Mouse (Mus musculus) CH12.LX (cell line): ENCODE measurements around the gene Cirbp.
A peak's percentile ranks its signal among the peaks of the same experiment; 100 is the strongest.

Experiments
- CTCF ChIP-seq, 2 experiments: IDR thresholded peaks in 1 of 2; conservative IDR thresholded peaks in 1 of 2; 2 replicates each; pipeline ENCODE4 v1.5.1; 2011 to 2012; ENCODE audit warnings: low read depth in 2 of 2, low read length in 2 of 2, improper control_type of control experiment in 1 of 2, inconsistent platforms in 1 of 2, mild to moderate bottlenecking in 1 of 2, moderate library complexity in 1 of 2
- EP300 ChIP-seq: IDR thresholded peaks from 2 replicates; pipeline ENCODE4 v1.6.1; 2011; ENCODE audit warnings: low read length, improper control_type of control experiment
- GABPA ChIP-seq: IDR thresholded peaks from 2 replicates; pipeline ENCODE4 v1.6.1; 2012; ENCODE audit warnings: low read depth, low read length, improper control_type of control experiment, inconsistent platforms; ENCODE audit not compliant: insufficient replicate concordance
- IRF4 ChIP-seq: IDR thresholded peaks from 2 replicates; pipeline ENCODE4 v1.6.1; 2014; ENCODE audit warnings: low read depth, mild to moderate bottlenecking, inconsistent platforms, low read length, improper control_type of control experiment
- JUND ChIP-seq: conservative IDR thresholded peaks from 2 replicates; pipeline ENCODE4 v1.6.1; 2011; ENCODE audit warnings: low read depth, low read length, improper control_type of control experiment
- MAFK ChIP-seq: IDR thresholded peaks from 2 replicates; pipeline ENCODE4 v1.6.1; 2011; ENCODE audit warnings: low read length, improper control_type of control experiment; ENCODE audit not compliant: insufficient replicate concordance
- MEF2A ChIP-seq: IDR thresholded peaks from 2 replicates; pipeline ENCODE4 v1.6.1; 2014; ENCODE audit warnings: low read depth, mild to moderate bottlenecking, inconsistent platforms, low read length, improper control_type of control experiment, borderline replicate concordance
- NRF1 ChIP-seq: IDR thresholded peaks from 2 replicates; pipeline ENCODE4 v1.6.1; 2014; ENCODE audit warnings: low read depth, mild to moderate bottlenecking, inconsistent platforms, low read length, improper control_type of control experiment, moderate library complexity
- SMC3 ChIP-seq: IDR thresholded peaks from 2 replicates; pipeline ENCODE4 v1.6.1; 2011; ENCODE audit warnings: low read depth, low read length, improper control_type of control experiment
- UBTF ChIP-seq: IDR thresholded peaks from 2 replicates; pipeline ENCODE4 v1.6.1; 2012; ENCODE audit warnings: low read depth, mild to moderate bottlenecking, inconsistent platforms, low read length, improper control_type of control experiment, moderate library complexity
- USF1 ChIP-seq: IDR thresholded peaks from 2 replicates; pipeline ENCODE4 v1.6.1; 2014; ENCODE audit warnings: low read depth, mild to moderate bottlenecking, inconsistent platforms, low read length, improper control_type of control experiment
- USF2 ChIP-seq: conservative IDR thresholded peaks from 2 replicates; pipeline ENCODE4 v1.6.1; 2011; ENCODE audit warnings: low read depth, low read length, improper control_type of control experiment
- ZC3H11A ChIP-seq: IDR thresholded peaks from 2 replicates; pipeline ENCODE4 v1.6.1; 2012; ENCODE audit warnings: low read depth, mild to moderate bottlenecking, inconsistent platforms, low read length, improper control_type of control experiment
- ZNF384 ChIP-seq: IDR thresholded peaks from 2 replicates; pipeline ENCODE4 v1.6.1; 2012; ENCODE audit warnings: low read depth, low read length, improper control_type of control experiment, inconsistent platforms

- TF ChIP-seq MEF2A (no peak), MAFK (no peak), USF2 (no peak), USF1 (no peak), ZNF384 (no peak), JUND (no peak), CTCF (conservative IDR thresholded peaks at IDR 0.05 in 1 of 2, IDR thresholded peaks at IDR 0.05 in 1 of 2; ENCODE audit: low read depth in 2 of 2, low read length in 2 of 2) (no peak), EP300 (no peak), IRF4 (no peak), NRF1 (no peak), UBTF (0 out of 2 replicates have a peak, but pooled peaks have one; percentile 53), ZC3H11A (no peak), GABPA (no peak), SMC3 (no peak)
These were observed 1.4 kb upstream of the Cirbp start for GRCm38 (mm10) chr10:80164161-80164997.
